Mouse (Mus musculus) brown adipose tissue, adult 24 weeks (tissue): ENCODE results near the gene Btbd17. TPM values are rescaled to one million over a fixed set of nuclear protein-coding genes. Genes with fewer than 3 reads are reported as not detected.
A peak's percentile ranks its signal among the peaks of the same experiment; 100 is the strongest.

Experiments used
- H3K27ac ChIP-seq: fragments of 200-500 bp; replicated peaks from 2 replicates; pipeline ENCODE4 v1.5.1; 2012; ENCODE audit warnings: low read depth, mild to moderate bottlenecking, low read length
- H3K4me1 ChIP-seq: fragments of 200-500 bp; 2 replicates; pipeline ENCODE4 v1.6.1; 2012; ENCODE audit warnings: low read length, mixed read lengths; ENCODE audit not compliant: control insufficient read depth, insufficient read depth, insufficient read length
- H3K4me3 ChIP-seq: fragments of 200-500 bp; 2 replicates; pipeline ENCODE4 v1.5.1; 2012; ENCODE audit warnings: low read depth, mild to moderate bottlenecking, low read length, moderate library complexity; ENCODE audit not compliant: insufficient read depth
- polyA plus RNA-seq: library from polyadenylated mRNA; stranded (reverse); fragments of >200 nt; gene quantifications from 2 replicates; pipeline ENCODE4 v1.2.4, GENCODE M21; 2012; ENCODE audit not compliant: missing spikeins, insufficient read depth, insufficient read length

Gene Btbd17
- polyA plus RNA-seq, 1 experiment = not detected

GRCm38 (mm10) chr11:114814873-114815592 lies 19.3 kb upstream of the Btbd17 start:
- Histone ChIP-seq H3K4me3 (no peak overlapping the region), H3K4me1 (no peaks in the 10 kb centered on the region), H3K27ac (no peak overlapping the region)

DNA sequence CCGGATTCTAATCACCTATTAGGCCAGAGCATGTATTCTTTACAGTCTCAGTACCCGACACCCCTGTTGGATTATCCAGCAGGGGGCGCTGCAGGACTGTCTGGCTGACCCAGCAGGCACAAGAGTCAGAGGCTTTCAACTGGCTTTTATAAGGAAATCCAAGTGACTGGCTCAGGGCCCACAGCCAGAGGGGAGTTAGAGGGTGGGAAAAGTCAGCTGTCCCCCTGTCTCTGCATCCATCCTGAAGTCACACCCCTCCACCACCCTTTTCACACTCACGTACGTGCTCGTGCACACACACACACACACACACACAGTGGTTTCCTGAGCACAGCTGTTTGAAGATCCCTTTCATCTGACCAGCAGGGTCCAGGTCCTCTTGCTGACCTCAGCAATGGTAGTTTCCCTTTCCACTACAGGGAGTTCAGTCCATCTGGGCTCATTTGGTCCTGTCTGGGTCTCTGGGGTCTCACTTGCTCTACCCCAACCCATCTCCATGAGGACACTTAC lies 17.0 kb upstream of the Btbd17 start:
- no peak overlapping the region for H3K27ac ChIP-seq
- no peak overlapping the region for H3K4me3 ChIP-seq
- H3K4me1 ChIP-seq = no peaks in the 10 kb centered on the region

GRCm38 (mm10) chr11:114810344-114810743 lies 14.6 kb upstream of the Btbd17 start:
- Histone ChIP-seq H3K4me1 (no peaks in the 10 kb centered on the region), H3K4me3 (no peak overlapping the region), H3K27ac (no peak overlapping the region)

DNA sequence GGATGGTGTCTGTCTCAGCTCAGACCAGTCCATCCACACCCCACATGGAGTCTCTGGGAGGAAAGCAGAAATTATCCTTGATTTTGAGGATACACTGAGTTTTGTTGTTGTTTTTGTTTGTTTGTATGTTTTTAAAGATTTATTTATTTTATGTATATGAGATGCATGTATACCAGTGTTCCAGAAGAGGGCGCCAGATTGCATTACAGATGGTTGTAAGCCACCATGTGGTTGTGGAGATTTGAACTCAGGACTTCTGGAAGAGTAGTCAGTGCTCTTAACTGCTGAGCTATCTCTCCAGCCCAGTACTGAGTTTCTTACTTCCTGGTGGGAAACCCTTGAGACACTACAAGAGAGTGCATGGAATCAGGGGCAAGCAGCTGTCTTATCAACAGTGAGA lies 13.6 kb upstream of the Btbd17 start:
- Histone ChIP-seq H3K4me1 (no peaks in the 10 kb centered on the region), H3K4me3 (no peak overlapping the region), H3K27ac (no peak overlapping the region)

DNA sequence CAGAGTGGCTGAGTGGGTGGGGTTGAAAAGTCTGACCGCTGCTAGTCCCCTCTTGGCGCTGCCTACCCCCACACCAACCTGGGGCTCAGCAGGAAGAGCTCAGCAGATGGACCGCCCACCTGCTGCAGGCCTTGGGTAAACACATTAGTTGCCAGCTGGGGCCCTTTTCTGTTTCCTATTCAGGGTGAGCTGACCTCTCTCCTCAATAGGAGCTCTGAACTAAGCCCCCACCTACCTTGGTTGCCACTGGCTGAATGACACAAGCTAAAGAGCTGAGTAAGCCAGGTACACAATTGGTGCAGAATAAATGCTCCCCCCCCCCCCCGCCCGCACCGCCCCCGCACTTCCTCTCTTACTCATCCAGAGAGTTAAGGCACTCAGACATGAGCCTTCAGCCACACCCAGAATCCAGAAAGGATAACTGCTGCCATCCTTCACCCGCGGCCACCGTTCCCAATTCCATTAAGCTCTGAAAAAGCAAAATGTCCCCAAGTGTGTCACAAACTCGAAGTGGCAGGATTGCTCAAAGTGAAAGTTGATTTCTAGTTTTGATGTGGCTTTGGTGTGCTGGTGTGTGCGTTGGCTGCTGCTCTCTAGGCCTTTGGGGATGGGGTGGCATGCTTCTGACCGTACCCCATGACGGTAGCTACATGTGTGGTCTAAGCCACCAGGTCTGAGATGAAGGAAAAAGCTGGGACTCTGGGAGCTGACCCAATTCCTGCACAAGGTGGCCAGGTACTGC lies 12.1 kb upstream of the Btbd17 start:
- H3K4me1 ChIP-seq = no peaks in the 10 kb centered on the region
- H3K4me3 ChIP-seq = no peak overlapping the region
- no peak overlapping the region for H3K27ac ChIP-seq

GRCm38 (mm10) chr11:114807025-114807424 lies 11.3 kb upstream of the Btbd17 start:
- no peaks in the 10 kb centered on the region for H3K4me1 ChIP-seq
- H3K27ac ChIP-seq = no peak overlapping the region
- no peak overlapping the region for H3K4me3 ChIP-seq

DNA sequence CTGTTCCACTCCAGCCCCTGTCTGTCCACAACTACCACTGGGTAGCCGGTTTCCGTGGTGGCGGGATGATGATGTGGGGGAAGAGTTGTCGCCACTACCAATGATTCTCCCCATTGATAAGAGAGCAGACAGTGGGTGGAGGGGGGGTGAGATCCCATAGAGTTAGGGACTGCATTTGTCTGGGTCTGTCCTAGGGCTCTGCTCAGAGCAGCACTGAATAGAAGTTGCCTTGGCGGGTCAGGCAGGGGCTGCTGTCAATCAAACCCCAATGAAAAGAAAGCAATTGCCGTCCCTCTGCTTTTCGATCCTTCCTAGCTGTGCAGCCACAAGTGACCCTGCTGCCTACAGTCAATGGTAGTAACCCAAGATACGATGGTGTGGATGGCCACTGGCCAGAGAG lies 8.2 kb upstream of the Btbd17 start:
- H3K4me1 ChIP-seq = no peaks in the 10 kb centered on the region

GRCm38 (mm10) chr11:114802540-114803267 lies 7.0 kb upstream of the Btbd17 start:
- no peaks in the 10 kb centered on the region for H3K4me1 ChIP-seq
- H3K27ac ChIP-seq = no peak overlapping the region
- no peak overlapping the region for H3K4me3 ChIP-seq

More for the DNA sequence above, 8.2 kb upstream of the Btbd17 start:
- Histone ChIP-seq H3K4me3 (no peak overlapping the region), H3K27ac (no peak overlapping the region)

DNA sequence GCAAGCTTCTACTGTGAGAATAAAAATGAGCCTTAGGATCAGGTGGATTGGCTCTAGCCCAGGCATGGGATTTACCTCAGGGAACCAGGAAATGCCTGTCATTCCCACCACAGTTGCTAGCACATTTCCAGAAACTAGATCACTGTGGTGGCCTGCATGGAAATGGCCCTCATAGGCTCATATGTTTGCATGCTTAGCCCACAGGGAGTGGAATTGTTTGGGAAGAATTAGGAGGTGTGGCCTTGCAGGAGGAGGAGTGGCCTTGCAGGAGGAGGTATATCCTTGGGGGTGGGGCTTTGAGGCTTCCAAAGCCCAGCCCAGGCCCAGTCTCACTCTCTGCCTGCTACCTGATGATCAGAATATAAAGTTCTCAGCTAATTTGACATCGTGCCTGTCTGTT lies 6.2 kb upstream of the Btbd17 start:
- H3K4me3 ChIP-seq = no peak overlapping the region
- no peaks in the 10 kb centered on the region for H3K4me1 ChIP-seq
- H3K27ac ChIP-seq = no peak overlapping the region

DNA sequence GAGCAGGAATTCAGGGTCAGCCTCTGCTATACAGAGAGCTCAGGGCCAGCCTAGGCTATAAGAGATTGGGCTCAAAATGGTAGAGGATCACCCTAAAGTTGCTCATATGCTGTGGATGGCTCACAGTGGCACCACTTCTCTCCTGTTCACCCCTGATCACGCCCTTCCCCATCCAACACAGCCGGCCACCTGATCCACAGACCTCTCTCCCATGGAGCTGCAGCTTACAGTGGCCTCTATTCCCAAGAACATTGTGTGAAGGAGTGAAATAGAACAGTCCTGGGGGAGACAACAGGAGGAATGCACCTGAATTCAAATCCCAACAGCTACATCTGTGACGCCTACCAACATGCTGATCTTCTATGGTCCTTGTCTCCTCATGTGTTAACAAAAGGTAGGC lies 2.9 kb upstream of the Btbd17 start, which contains the start of gene Gpr142:
Gene Gpr142, plus strand, starts transcription at position 301 of the 400 bp plus-strand sequence.
- no peak within 1 kb of the TSS for H3K27ac ChIP-seq
- no peaks in the 10 kb centered on the region for H3K4me1 ChIP-seq
- no peak within 1 kb of the TSS for H3K4me3 ChIP-seq

DNA sequence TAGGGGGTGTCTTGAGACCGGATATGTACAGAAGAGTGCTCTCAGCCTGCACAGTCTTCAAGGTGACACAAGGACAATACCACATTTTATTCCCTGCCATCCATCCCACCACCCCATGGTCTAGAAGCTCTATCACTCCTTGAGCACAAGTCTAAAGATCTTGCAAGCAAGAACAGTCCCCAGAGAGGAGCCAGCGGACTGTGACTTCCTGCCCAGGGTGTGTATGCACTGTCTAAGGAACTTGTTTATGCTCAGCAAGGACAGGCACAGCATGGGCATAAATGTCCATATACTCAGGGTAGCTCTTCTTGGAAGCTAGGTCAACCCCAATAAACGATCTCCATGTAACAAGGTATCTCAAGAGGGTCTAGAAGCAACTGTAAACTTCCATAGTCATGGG lies 2.2 kb upstream of the Btbd17 start:
- Histone ChIP-seq H3K4me1 (no peaks in the 10 kb centered on the region), H3K4me3 (no peak overlapping the region), H3K27ac (no peak overlapping the region)

DNA sequence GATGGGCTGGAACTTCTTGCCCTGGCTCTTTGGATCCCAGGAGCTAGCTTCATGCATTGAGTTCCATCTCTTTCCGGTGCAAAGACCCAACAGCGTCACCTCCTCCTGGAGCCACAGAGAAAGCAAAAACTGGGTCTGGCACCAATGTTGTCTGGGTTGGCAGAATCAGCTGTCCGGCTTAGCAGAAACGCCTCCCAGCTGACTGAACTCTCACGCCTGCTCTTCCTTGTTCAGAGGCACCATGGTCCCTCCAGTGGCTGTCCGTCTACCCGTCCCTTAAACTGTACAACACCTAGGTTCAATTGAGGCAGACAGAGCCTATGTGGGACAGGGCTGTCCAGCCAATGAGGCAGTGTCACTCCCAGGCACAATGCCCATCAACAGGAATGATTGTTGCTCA lies 1.4 kb upstream of the Btbd17 start:
- Histone ChIP-seq H3K4me1 (no peaks in the 10 kb centered on the region), H3K27ac (no peak overlapping the region), H3K4me3 (no peak overlapping the region)

DNA sequence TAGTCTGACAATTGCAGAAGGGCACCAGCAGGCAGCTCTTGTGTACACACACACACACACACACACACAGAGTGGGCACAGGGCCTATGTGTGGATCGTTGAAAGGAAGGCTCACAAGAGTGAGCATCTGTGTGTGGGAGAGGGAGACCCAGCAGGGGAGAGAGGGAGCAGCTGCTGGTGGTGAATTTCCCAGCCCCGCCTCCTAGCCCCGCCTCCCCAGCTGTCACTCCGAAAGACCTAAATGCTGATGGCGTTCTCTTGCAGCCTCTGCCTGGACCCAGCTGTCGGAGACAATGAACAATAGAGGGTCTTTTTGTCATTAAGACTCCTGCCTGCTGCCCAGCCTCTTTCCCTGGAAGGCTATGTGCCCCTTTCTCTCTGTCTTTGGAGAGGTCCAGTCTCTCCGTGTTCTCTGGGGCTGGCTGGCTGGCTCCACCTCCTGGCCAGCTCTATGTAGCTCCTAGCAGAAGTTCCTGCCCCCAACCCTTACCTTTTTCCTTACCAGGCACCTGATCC lies 456 bp downstream of the Btbd17 start:
- H3K4me1 ChIP-seq = no peaks in the 10 kb centered on the region
- H3K4me3 ChIP-seq = peak overlapping the region; percentile 34; the same call in 1 of the 2 replicates
- no peak overlapping the region for H3K27ac ChIP-seq

DNA sequence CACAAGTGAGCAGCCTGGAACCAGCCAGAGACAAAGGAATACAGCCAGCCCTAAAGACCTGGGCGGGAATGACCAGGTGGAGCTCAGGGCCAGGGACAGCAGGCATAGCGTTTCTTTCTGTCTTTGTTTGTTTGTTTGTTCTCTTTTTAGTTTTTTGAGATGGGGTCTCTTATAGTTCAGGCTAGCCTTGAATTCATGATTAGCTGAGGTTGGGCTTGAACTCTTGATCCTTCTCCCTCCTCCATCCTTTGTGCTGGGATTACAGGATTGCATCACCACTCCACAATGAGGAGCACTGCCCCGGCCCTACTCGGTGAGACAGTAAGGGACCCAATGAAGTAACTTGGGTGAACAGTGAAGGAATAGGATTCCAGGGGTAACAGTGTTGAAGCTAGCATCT lies 1.1 kb downstream of the Btbd17 start:
- H3K4me3 ChIP-seq = no peak overlapping the region
- H3K4me1 ChIP-seq = no peaks in the 10 kb centered on the region
- H3K27ac ChIP-seq = no peak overlapping the region
